Mouse (Mus musculus) erythroblast, embryonic 14.5 days (primary cell): ENCODE results near the gene Tnc. TPM values are rescaled to one million over a fixed set of nuclear protein-coding genes. Genes with fewer than 3 reads are reported as not detected.

Experiments used
- H3K27me3 ChIP-seq: 2 replicates; pipeline ENCODE4 v1.6.1; 2012; ENCODE audit warnings: inconsistent platforms; ENCODE audit not compliant: control insufficient read depth
- H3K36me3 ChIP-seq: 2 replicates; pipeline ENCODE4 v1.6.1; 2012; ENCODE audit warnings: mild to moderate bottlenecking, inconsistent platforms; ENCODE audit not compliant: control insufficient read depth
- H3K4me1 ChIP-seq: 2 replicates; pipeline ENCODE4 v1.6.1; 2012; ENCODE audit warnings: inconsistent platforms; ENCODE audit not compliant: control insufficient read depth
- H3K4me3 ChIP-seq: replicated peaks from 2 replicates; pipeline ENCODE3; 2012; ENCODE audit warnings: moderate library complexity, mild to moderate bottlenecking, inconsistent platforms
- H3K9me3 ChIP-seq: 2 replicates; pipeline ENCODE4 v1.6.1; 2012; ENCODE audit warnings: low read length, inconsistent platforms, mixed read lengths; ENCODE audit not compliant: control insufficient read depth
- GATA1 ChIP-seq: IDR thresholded peaks from 2 replicates; pipeline ENCODE4 v1.6.1; 2012; ENCODE audit warnings: low read length, inconsistent platforms, mixed read lengths
- TAL1 ChIP-seq: IDR thresholded peaks from 3 replicates; pipeline ENCODE4 v1.6.1; 2012; ENCODE audit warnings: low read length, inconsistent platforms, mixed read lengths
- polyA plus RNA-seq: library from polyadenylated mRNA; stranded (reverse); fragments of >175 nt; gene quantifications from 2 replicates; pipeline ENCODE4 v1.2.3, GENCODE M21; 2012

Gene Tnc
- polyA plus RNA-seq, 1 experiment = not detected

DNA sequence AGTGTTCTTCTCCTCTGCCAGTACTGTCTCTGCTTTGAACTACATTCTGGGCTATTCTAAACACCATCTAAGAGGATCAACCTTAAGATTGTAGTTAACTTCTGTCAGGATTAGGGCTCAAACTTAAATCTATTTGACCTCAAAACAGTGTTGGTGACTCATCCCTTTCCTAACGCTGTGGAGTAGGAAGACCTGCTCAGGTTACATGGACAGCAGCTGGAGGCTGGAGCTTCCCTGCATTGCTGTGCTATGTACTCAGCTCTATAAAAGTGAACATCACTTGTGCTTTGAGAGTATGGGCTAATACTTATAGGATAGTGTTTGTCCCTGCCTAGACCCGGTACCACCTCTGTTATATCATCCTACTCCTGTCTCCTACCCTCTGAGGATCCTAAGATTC is 117.3 kb downstream of the Tnc start:
- H3K4me1 ChIP-seq = no peaks in the 10 kb centered on the region

DNA sequence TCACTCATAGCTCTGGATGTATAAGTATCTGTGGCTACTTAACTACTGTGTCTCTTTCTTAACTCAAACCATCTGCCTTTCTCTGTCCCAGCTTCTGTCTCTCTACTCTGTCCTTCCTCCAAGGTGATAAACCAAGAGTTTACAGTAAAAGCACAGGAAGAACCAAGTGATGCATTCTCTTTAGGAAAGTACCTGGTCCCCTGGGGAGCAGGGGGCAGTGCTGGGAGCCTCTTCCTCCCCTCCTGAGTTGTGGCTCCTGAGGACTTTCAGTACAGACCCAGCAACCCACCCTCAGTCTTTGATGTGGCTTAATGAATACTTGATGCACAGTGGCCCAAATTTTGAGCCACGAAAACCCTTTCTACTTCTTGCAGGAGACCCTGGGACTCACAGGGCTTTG is 118.6 kb downstream of the Tnc start:
- Histone ChIP-seq H3K4me1 (no peaks in the 10 kb centered on the region), H3K4me3 (no peak overlapping the region), H3K9me3 (no peaks in the 10 kb centered on the region), H3K36me3 (no peaks in the 10 kb centered on the region), H3K27me3 (no peaks in the 10 kb centered on the region)
- TF ChIP-seq TAL1 (no peak), GATA1 (no peak)

More for the DNA sequence above, 117.3 kb downstream of the Tnc start:
- H3K9me3 ChIP-seq = no peaks in the 10 kb centered on the region
- H3K4me3 ChIP-seq = no peak overlapping the region
- TF ChIP-seq GATA1 (no peak), TAL1 (no peak)
- H3K27me3 ChIP-seq = no peaks in the 10 kb centered on the region
- H3K36me3 ChIP-seq = no peaks in the 10 kb centered on the region

DNA sequence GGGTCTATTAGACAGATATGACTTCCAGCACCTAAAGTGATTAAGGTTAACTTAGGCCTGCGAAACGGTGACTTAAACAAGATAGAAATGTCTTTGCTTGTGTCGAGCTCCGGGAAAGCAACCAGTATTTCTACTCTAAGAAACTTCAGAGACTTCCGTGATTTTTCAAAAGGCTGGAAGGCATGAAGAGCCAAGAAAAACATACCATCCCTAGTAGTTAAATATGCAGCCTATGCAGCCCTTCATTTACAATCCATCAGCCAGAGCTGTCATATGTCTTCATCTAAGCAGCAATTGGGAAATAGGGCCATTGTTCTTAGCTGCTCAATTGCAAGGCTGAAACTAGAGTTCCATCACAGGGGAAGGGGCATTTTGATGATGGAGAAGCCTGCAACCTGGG is 129.6 kb downstream of the Tnc start:
- no peaks in the 10 kb centered on the region for H3K27me3 ChIP-seq
- no peaks in the 10 kb centered on the region for H3K9me3 ChIP-seq
- no peak overlapping the region for H3K4me3 ChIP-seq
- TF ChIP-seq TAL1 (no peak), GATA1 (no peak)
- H3K36me3 ChIP-seq = no peaks in the 10 kb centered on the region
- H3K4me1 ChIP-seq = no peaks in the 10 kb centered on the region

DNA sequence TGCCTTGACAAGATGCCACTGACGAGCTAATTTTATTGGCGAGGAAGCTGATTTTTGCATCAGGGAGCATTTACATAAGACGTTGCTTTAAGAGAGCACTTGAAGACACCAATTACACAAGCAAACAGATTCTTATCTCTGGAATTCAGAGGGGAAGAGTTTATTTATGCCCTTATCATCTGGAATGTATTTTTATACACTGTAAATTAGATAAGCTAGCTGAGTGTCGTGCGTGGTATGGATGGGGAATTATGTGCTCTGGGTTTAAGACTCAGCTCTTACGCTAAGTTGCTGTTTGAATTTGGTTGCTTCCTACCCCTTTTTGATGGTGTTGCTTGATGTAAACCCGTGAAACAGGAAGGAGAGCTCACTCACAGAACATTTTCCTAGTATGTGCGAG is 130.1 kb downstream of the Tnc start:
- TF ChIP-seq TAL1 (no peak), GATA1 (no peak)
- H3K36me3 ChIP-seq = no peaks in the 10 kb centered on the region
- no peak overlapping the region for H3K4me3 ChIP-seq
- H3K4me1 ChIP-seq = no peaks in the 10 kb centered on the region
- no peaks in the 10 kb centered on the region for H3K27me3 ChIP-seq
- no peaks in the 10 kb centered on the region for H3K9me3 ChIP-seq

DNA sequence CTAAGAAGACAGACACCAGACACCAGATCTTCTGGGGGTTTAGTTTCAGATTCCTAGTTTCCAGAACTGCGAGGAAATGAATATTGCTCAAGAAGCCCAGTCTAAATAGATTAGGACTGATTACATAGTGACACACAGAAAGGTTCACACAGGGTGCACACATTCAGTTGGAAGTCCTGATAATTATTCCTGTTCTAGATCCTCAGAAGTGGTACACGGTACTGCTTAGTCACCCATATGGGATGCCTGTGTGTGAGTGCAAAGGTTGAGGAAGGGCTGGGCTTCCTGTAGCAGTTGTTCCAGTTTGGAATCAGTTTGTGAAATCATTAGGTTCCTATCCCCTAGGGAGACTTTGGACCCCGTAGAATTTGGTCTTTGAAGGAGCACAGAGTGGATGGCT is 130.5 kb downstream of the Tnc start:
- Histone ChIP-seq H3K4me3 (no peak overlapping the region), H3K27me3 (no peaks in the 10 kb centered on the region), H3K9me3 (no peaks in the 10 kb centered on the region), H3K4me1 (no peaks in the 10 kb centered on the region), H3K36me3 (no peaks in the 10 kb centered on the region)
- TF ChIP-seq TAL1 = no peak
- no peak for TF ChIP-seq GATA1

Other genes starting within 250 kb of the Tnc start
- gene Tnfsf8, start 185.7 kb downstream of the Tnc start, polyA plus RNA-seq = not detected in 2 replicates